Mouse (Mus musculus): ENCODE measurements around the gene Snx29. TPM values are rescaled to one million over a fixed set of nuclear protein-coding genes. Genes with fewer than 3 reads are reported as not detected.

The Snx29 gene
- polyA plus RNA-seq, 1 experiment = 15.0 TPM

DNA sequence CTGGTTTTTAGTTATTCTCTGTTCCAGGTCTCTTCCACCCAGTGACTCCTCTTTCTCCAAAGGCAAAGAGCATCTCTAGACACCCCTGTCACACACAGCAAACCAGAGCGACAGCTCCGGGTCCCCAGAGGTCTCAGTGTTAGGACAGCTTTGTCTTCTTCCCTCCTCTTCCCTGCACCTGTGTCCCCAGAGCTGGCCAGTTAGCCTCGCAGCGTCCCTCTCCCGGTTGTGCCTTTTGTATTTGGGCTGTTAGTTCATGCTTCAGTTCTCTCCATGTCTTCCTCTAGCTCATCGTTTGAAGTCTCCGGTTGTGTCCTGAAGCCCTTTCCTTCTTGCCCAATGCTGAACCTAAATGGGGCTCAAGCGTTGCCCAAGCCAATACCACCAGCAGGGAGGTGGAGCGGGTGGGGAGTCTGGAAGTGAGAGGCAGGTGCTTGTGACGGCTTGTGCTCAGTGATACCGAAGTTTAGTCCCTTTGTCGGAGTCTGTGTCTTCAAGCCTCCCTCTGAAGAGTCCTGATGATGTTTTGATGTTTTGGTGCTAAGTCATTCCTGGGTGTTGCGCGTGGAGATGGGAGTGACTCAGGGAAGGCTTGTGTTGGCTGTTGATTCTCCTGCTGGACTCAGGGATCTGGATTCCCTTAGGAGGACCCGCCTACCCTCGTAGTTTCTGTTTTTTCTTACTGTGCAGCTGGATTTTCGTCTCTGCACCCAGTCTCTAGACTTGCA is 780 bp downstream of the Snx29 start:
- Histone ChIP-seq H3K27ac (ENCODE audit: control insufficient read depth, insufficient read depth, low read length) (peak overlapping the region; percentile 15; the same call in 1 of the 2 replicates), H3K4me1 (replicated peaks; ENCODE audit: control insufficient read depth, insufficient read depth, low read length) (peaks cover 10% of the 10 kb centered on the region), H3K36me3 (ENCODE audit: control insufficient read depth, insufficient read depth, low read length) (no peaks in the 10 kb centered on the region), H3K27me3 (ENCODE audit: control insufficient read depth, insufficient read depth, low read length) (no peaks in the 10 kb centered on the region), H3K4me3 (ENCODE audit: control insufficient read depth, insufficient read depth, low read length) (peak overlapping the region; percentile 93)
- TF ChIP-seq CTCF (IDR thresholded peaks at IDR 0.05; ENCODE audit: borderline replicate concordance, control insufficient read depth, extremely low read depth, insufficient read depth, low read length, poor library complexity) (no peak), POLR2A (IDR thresholded peaks at IDR 0.05; ENCODE audit: control insufficient read depth, extremely low read depth, insufficient read depth, low read length, poor library complexity) (no peak)
- DNase-seq = peak; percentile 7
- 15% methylated on average over 17 of the region's 17 CpGs for WGBS

DNA sequence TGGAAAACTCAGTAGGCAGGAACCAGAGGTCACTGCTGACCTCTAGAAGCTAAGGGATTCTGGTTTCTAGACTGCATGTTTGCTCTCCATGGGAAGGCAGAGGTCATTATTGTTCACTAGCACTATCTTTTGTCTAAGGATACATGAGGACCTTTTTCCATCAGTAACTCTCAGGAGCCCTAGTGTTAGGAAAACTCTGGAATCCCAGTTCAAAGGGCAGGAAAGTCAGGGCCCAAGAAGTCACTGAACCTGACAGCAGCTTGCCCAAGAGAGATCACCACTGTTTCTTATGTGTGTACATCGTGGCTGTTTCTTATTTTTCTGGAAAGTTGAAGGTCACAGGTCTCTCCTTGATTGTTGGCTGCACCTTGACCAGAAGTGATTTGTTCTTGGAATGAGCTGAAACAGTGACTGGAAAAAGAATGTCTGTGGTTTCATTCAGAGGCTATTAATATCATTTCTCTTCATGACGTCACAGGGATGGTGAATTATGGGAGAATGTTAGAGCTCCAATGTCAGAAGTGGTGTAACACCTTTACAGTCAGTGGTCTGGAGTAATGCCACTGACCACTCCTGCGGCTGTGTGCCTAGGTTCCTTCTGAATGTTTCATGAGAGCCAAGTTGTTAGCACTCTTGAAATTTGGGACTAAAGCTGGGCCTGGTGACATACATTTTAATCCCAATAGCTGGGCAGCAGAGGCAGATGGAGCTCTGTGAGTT is 7.5 kb downstream of the Snx29 start:
- no peak for DNase-seq
- Histone ChIP-seq H3K27ac (ENCODE audit: control insufficient read depth, insufficient read depth, low read length) (no peak overlapping the region), H3K4me3 (ENCODE audit: control insufficient read depth, insufficient read depth, low read length) (no peak overlapping the region), H3K27me3 (ENCODE audit: control insufficient read depth, insufficient read depth, low read length) (no peaks in the 10 kb centered on the region), H3K36me3 (ENCODE audit: control insufficient read depth, insufficient read depth, low read length) (no peaks in the 10 kb centered on the region), H3K4me1 (replicated peaks; ENCODE audit: control insufficient read depth, insufficient read depth, low read length) (no peaks in the 10 kb centered on the region)
- 91% methylated on average over 3 of the region's 3 CpGs for WGBS
- TF ChIP-seq POLR2A (IDR thresholded peaks at IDR 0.05; ENCODE audit: control insufficient read depth, extremely low read depth, insufficient read depth, low read length, poor library complexity) = no peak
- no peak for TF ChIP-seq CTCF (IDR thresholded peaks at IDR 0.05; ENCODE audit: borderline replicate concordance, control insufficient read depth, extremely low read depth, insufficient read depth, low read length, poor library complexity)

DNA sequence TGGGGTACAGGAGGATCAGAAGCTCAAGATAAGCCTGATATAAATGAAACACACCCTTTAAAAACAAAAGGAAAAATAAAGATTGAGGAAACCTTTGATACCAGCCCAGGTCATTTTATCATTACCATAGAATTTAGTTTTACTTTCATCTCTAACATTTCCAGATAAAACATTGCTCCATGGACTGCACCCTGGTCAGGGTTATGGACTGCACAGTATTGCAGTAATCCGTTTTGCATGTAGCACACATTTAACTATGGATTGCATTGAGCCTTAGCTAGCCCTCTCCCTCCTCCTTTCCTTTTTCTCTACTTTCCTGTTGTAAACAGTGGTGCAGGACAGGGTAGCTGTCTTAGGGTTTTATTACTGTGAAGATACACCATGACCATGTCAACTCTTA is 8.3 kb downstream of the Snx29 start:
- 95% methylated on average over 1 of the region's 1 CpGs for WGBS
- no peak for TF ChIP-seq CTCF (IDR thresholded peaks at IDR 0.05; ENCODE audit: borderline replicate concordance, control insufficient read depth, extremely low read depth, insufficient read depth, low read length, poor library complexity)
- no peak for TF ChIP-seq POLR2A (IDR thresholded peaks at IDR 0.05; ENCODE audit: control insufficient read depth, extremely low read depth, insufficient read depth, low read length, poor library complexity)
- H3K36me3 ChIP-seq (ENCODE audit: control insufficient read depth, insufficient read depth, low read length) = no peaks in the 10 kb centered on the region
- DNase-seq = no peak
- no peaks in the 10 kb centered on the region for H3K27me3 ChIP-seq (ENCODE audit: control insufficient read depth, insufficient read depth, low read length)
- H3K27ac ChIP-seq (ENCODE audit: control insufficient read depth, insufficient read depth, low read length) = no peak overlapping the region
- H3K4me3 ChIP-seq (ENCODE audit: control insufficient read depth, insufficient read depth, low read length) = no peak overlapping the region
- no peaks in the 10 kb centered on the region for H3K4me1 ChIP-seq (replicated peaks; ENCODE audit: control insufficient read depth, insufficient read depth, low read length)

DNA sequence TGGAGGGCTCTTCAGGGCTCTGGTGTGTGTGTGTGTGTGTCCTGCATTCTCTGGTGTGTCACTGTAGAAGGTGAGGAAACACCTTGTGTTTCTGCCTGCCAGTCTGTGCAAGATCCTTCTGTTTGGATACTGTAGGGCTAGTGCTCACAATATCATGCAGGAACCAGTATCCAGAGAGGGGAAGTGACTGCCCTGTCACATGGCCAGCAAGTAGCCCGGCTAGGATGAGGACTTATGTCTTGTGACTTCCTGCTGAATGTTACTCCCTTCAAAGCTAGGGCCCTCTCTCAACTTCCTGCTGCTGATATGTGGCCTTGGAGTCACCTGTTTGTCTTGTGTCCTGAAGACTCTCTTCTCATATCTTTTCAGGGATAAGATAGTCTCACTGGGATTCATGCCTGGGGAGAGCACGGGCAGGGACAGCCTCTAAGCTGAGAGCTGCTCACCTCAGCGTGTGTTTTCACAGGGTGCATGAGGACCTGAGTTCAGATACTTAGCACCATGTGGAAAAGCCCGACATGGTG is 20.6 kb downstream of the Snx29 start:
- 65% methylated on average over 4 of the region's 4 CpGs for WGBS

DNA sequence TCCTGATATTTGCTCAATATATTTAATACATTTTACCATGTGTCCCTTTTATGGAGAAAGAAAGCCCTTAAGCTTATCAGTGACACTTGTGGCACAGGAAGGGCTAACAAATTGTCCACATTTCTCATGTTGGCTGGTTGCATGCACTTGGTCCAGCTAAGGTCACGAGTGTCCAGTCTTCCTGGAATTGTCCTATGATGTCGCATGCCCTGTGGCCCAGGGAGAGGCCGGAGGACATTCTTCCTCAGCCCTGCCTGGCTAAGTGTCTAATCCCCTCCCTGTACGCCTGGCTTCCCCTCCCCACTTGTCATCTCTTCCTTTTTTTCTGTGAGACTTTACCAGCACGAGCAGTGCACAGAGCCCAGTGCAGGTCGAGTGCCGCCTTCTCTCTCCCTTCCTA is 29.2 kb downstream of the Snx29 start:
- TF ChIP-seq POLR2A (IDR thresholded peaks at IDR 0.05; ENCODE audit: control insufficient read depth, extremely low read depth, insufficient read depth, low read length, poor library complexity) (no peak), CTCF (IDR thresholded peaks at IDR 0.05; ENCODE audit: borderline replicate concordance, control insufficient read depth, extremely low read depth, insufficient read depth, low read length, poor library complexity) (no peak)
- Histone ChIP-seq H3K27me3 (ENCODE audit: control insufficient read depth, insufficient read depth, low read length) (no peaks in the 10 kb centered on the region), H3K27ac (ENCODE audit: control insufficient read depth, insufficient read depth, low read length) (no peak overlapping the region), H3K4me1 (replicated peaks; ENCODE audit: control insufficient read depth, insufficient read depth, low read length) (no peaks in the 10 kb centered on the region), H3K4me3 (ENCODE audit: control insufficient read depth, insufficient read depth, low read length) (no peak overlapping the region), H3K36me3 (ENCODE audit: control insufficient read depth, insufficient read depth, low read length) (no peaks in the 10 kb centered on the region)
- 83% methylated on average over 7 of the region's 7 CpGs for WGBS
- DNase-seq = no peak

More for the DNA sequence above, 20.6 kb downstream of the Snx29 start:
- Histone ChIP-seq H3K36me3 (ENCODE audit: control insufficient read depth, insufficient read depth, low read length) (no peaks in the 10 kb centered on the region), H3K4me1 (replicated peaks; ENCODE audit: control insufficient read depth, insufficient read depth, low read length) (no peaks in the 10 kb centered on the region), H3K27ac (ENCODE audit: control insufficient read depth, insufficient read depth, low read length) (peak overlapping the region; percentile 23; the same call in 1 of the 2 replicates), H3K27me3 (ENCODE audit: control insufficient read depth, insufficient read depth, low read length) (no peaks in the 10 kb centered on the region), H3K4me3 (ENCODE audit: control insufficient read depth, insufficient read depth, low read length) (no peak overlapping the region)
- DNase-seq = no peak
- TF ChIP-seq POLR2A (IDR thresholded peaks at IDR 0.05; ENCODE audit: control insufficient read depth, extremely low read depth, insufficient read depth, low read length, poor library complexity) = no peak
- TF ChIP-seq CTCF (IDR thresholded peaks at IDR 0.05; ENCODE audit: borderline replicate concordance, control insufficient read depth, extremely low read depth, insufficient read depth, low read length, poor library complexity) = no peak

DNA sequence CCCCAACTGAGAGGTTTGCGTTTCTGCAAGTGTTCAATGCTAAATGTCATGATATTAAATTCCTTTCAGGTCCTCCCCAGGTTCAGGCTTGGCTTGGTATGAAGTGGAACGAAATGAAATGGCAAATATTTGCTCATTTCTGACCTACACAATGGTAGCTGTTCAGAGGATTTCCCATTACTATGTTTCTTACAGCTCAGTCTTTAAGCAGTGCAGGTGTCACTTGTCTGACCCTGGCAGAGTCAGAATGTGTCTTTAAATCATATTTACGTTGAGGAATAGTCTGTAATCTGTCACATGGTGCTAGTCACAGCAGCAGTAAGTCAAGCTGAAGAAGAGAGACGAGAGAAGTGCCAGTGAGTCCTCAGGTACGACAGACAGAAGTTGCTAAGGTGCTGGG is 36.5 kb downstream of the Snx29 start:
- TF ChIP-seq CTCF (IDR thresholded peaks at IDR 0.05; ENCODE audit: borderline replicate concordance, control insufficient read depth, extremely low read depth, insufficient read depth, low read length, poor library complexity) = no peak
- TF ChIP-seq POLR2A (IDR thresholded peaks at IDR 0.05; ENCODE audit: control insufficient read depth, extremely low read depth, insufficient read depth, low read length, poor library complexity) = no peak
- Histone ChIP-seq H3K36me3 (ENCODE audit: control insufficient read depth, insufficient read depth, low read length) (no peaks in the 10 kb centered on the region), H3K27ac (ENCODE audit: control insufficient read depth, insufficient read depth, low read length) (no peak overlapping the region), H3K27me3 (ENCODE audit: control insufficient read depth, insufficient read depth, low read length) (no peaks in the 10 kb centered on the region), H3K4me1 (replicated peaks; ENCODE audit: control insufficient read depth, insufficient read depth, low read length) (no peaks in the 10 kb centered on the region), H3K4me3 (ENCODE audit: control insufficient read depth, insufficient read depth, low read length) (no peak overlapping the region)
- DNase-seq = no peak
- 92% methylated on average over 5 of the region's 5 CpGs for WGBS
